Mouse (Mus musculus): ENCODE data around the gene Pdzd8. TPM values are rescaled to one million over a fixed set of nuclear protein-coding genes. Genes with fewer than 3 reads are reported as not detected.

Gene Pdzd8
- polyA plus RNA-seq, 1 experiment, result not detected

GRCm38 (mm10) chr19:59248553-59249286 lies 96.9 kb downstream of the Pdzd8 start:
- no peak for TF ChIP-seq POLR2A (IDR thresholded peaks at IDR 0.05; ENCODE audit: insufficient read depth, low read depth, low read length)
- no peak for TF ChIP-seq CTCF (IDR thresholded peaks at IDR 0.05; ENCODE audit: insufficient read depth, low read depth, low read length)
- no peak overlapping the region for H3K4me3 ChIP-seq (ENCODE audit: insufficient read depth, low read depth, low read length)
- no peak overlapping the region for H3K27ac ChIP-seq (ENCODE audit: insufficient read depth, low read depth, low read length)
- 89% methylated on average over 11 of the region's 11 CpGs for WGBS
- peaks cover 6% of the 10 kb centered on the region for H3K4me1 ChIP-seq (ENCODE audit: control insufficient read depth, insufficient read depth, low read length)

- WGBS, result 74% methylated on average over 4 of the region's 4 CpGs
- H3K4me3 ChIP-seq (ENCODE audit: insufficient read depth, low read depth, low read length), result no peak overlapping the region
- H3K4me1 ChIP-seq (ENCODE audit: control insufficient read depth, insufficient read depth, low read length), result peaks cover 6% of the 10 kb centered on the region
- no peak overlapping the region for H3K27ac ChIP-seq (ENCODE audit: insufficient read depth, low read depth, low read length)
- TF ChIP-seq POLR2A (IDR thresholded peaks at IDR 0.05; ENCODE audit: insufficient read depth, low read depth, low read length) (no peak), CTCF (IDR thresholded peaks at IDR 0.05; ENCODE audit: insufficient read depth, low read depth, low read length) (no peak)
Measured at GRCm38 (mm10) chr19:59248144-59248543, 97.4 kb downstream of the Pdzd8 start.

Other genes starting within 250 kb of the Pdzd8 start
- not detected in 2 replicates for gene Vax1, start 175.7 kb downstream of the Pdzd8 start, polyA plus RNA-seq (2012; ENCODE audit: insufficient read depth, insufficient read length, low replicate concordance, missing spikeins)
- not detected in 2 replicates for gene Kcnk18, start 126.6 kb downstream of the Pdzd8 start, polyA plus RNA-seq (2012; ENCODE audit: insufficient read depth, insufficient read length, low replicate concordance, missing spikeins)
- gene Slc18a2, start 84.9 kb downstream of the Pdzd8 start, polyA plus RNA-seq (2012; ENCODE audit: insufficient read depth, insufficient read length, low replicate concordance, missing spikeins), result not detected in 2 replicates
- gene Rps12-ps3, start 23.5 kb downstream of the Pdzd8 start, polyA plus RNA-seq (2012; ENCODE audit: insufficient read depth, insufficient read length, low replicate concordance, missing spikeins), result not detected in 2 replicates
- gene Emx2, start 112.6 kb upstream of the Pdzd8 start, polyA plus RNA-seq (2012; ENCODE audit: insufficient read depth, insufficient read length, low replicate concordance, missing spikeins), result not detected in 2 replicates

Data from olfactory bulb, adult 2 months (tissue).